In the genomic region with DNA sequence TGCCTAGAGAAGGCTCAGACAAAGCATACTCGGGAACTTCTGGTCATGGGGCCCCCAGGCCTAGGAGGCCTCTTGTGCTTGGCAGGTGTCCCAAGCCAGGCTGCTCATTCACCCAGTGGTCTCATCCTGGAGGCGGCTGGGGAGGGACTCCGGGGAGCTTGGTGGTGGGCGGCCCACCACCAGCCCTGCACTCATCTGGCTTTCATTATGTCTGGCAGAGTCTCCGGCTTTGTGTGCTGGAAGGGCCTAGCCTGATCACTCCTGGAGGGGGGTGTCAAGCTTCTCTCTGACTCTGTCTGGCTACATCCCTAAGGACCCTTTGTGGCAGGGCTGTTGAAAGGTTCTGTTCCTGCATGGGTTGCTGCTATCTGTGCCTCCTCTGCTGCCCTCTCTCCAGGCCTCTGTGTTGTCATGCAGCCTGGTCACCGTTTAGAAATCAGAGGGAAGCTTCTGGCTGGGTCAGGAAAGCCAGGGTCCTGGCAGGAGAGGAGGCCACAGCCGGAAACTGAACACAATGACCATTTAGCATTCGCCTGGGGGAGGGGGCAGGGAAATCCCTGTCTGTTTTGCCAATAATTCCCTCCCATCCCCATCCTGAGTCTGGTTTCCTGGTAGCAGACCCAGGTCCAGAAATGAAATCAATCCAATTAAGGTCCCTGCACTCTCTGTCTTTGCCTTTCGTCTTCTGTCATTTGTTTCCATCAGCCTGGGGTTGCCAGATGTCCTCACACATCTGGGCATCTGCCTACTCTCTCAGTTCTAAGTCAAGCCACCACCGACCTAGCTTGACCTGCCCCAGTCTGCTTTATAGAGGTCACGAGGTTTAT, we compare ENCODE assay signal across 9 mouse cellular contexts. TPM values are rescaled to one million over a fixed set of nuclear protein-coding genes. Genes with fewer than 3 reads are reported as not detected.
A peak's percentile ranks its signal among the peaks of the same experiment; 100 is the strongest.
DNase-seq lines count a peak whose midpoint lies in the region; ATAC-seq and TF ChIP-seq lines count a peak whose summit lies in the region.
"Had no signal": no experiment of that assay in that cellular context is flagged by ENCODE, and none has a peak within 500 bp of the region (broad histone marks: within the 10 kb centered on the region; RNA-seq: fewer than 3 reads in every experiment).

No protein-coding gene starts in this region.

- H3K9ac ChIP-seq in intestine, embryonic 15.5 days: peak overlapping the region; percentile 80
- no peak overlapping the region for H3K9ac ChIP-seq in lung, postnatal 0 days (replicated peaks; ENCODE audit: low read depth)
- no peak overlapping the region for H3K9ac ChIP-seq in stomach, embryonic 15.5 days

- TF ChIP-seq EP300 in lung, postnatal 0 days (IDR thresholded peaks at IDR 0.05): no peak

- H3K27me3 ChIP-seq in megakaryocyte, embryonic 14.5 days (replicated peaks): peaks cover 70% of the 10 kb centered on the region
- no peaks in the 10 kb centered on the region for H3K27me3 ChIP-seq in intestine, embryonic 15.5 days (replicated peaks)
- H3K27me3 ChIP-seq in lung, postnatal 0 days (replicated peaks; ENCODE audit: insufficient read depth, low read length): no peaks in the 10 kb centered on the region
- no peaks in the 10 kb centered on the region for H3K27me3 ChIP-seq in stomach, embryonic 15.5 days (replicated peaks)

- peaks cover 98% of the 10 kb centered on the region for H3K4me1 ChIP-seq in megakaryocyte, embryonic 14.5 days
- peaks cover 73% of the 10 kb centered on the region for H3K4me1 ChIP-seq in intestine, embryonic 15.5 days (replicated peaks)
- H3K4me1 ChIP-seq in lung, postnatal 0 days (ENCODE audit: insufficient read depth, low read depth, low read length): peaks cover 13% of the 10 kb centered on the region; the same call in 1 of the 2 replicates
- peaks cover 69% of the 10 kb centered on the region for H3K4me1 ChIP-seq in stomach, embryonic 15.5 days

- no peaks in the 10 kb centered on the region for H3K9me3 ChIP-seq in megakaryocyte, embryonic 14.5 days
- H3K9me3 ChIP-seq in intestine, embryonic 15.5 days: no peaks in the 10 kb centered on the region
- H3K9me3 ChIP-seq in lung, postnatal 0 days (ENCODE audit: low read length): no peaks in the 10 kb centered on the region
- no peaks in the 10 kb centered on the region for H3K9me3 ChIP-seq in stomach, embryonic 15.5 days

- no peak for TF ChIP-seq CTCF in lung, postnatal 0 days (IDR thresholded peaks at IDR 0.05)

- 40% methylated on average over 11 of the region's 11 CpGs for WGBS in intestine, embryonic 15.5 days
- 37% methylated on average over 11 of the region's 11 CpGs for WGBS in lung, postnatal 0 days
- 41% methylated on average over 11 of the region's 11 CpGs for WGBS in stomach, embryonic 15.5 days

- no peak for ATAC-seq in megakaryocyte, adult 5-6 weeks (ENCODE audit: poor library complexity, severe bottlenecking)
- no peak for ATAC-seq in intestine, embryonic 15.5 days
- peak; percentile 6; the same call in 1 of the 2 replicates for ATAC-seq in lung, postnatal 0 days
- 0 out of 2 replicates have a peak, but pooled peaks have one; percentile 5 for ATAC-seq in stomach, embryonic 15.5 days (ENCODE audit: insufficient read depth, low FRiP score, low read depth)

- H3K36me3 ChIP-seq in megakaryocyte, embryonic 14.5 days (replicated peaks; ENCODE audit: low read length): peaks cover 4% of the 10 kb centered on the region
- H3K36me3 ChIP-seq in intestine, embryonic 15.5 days: no peaks in the 10 kb centered on the region
- H3K36me3 ChIP-seq in lung, postnatal 0 days (ENCODE audit: insufficient read depth, low read length): no peaks in the 10 kb centered on the region
- no peaks in the 10 kb centered on the region for H3K36me3 ChIP-seq in stomach, embryonic 15.5 days

- H3K27ac ChIP-seq in intestine, embryonic 15.5 days: peak overlapping the region; percentile 77
- peak overlapping the region; percentile 69 for H3K27ac ChIP-seq in lung, postnatal 0 days (ENCODE audit: low read length)
- H3K27ac ChIP-seq in stomach, embryonic 15.5 days: peak overlapping the region; percentile 82

- peak overlapping the region; percentile 92 for H3K4me3 ChIP-seq in megakaryocyte, embryonic 14.5 days (replicated peaks)
- H3K4me3 ChIP-seq in intestine, embryonic 15.5 days (replicated peaks): peak overlapping the region; percentile 73
- H3K4me3 ChIP-seq in lung, postnatal 0 days (ENCODE audit: low read depth, low read length): peak overlapping the region; percentile 47; the same call in 1 of the 2 replicates
- peak overlapping the region; percentile 69 for H3K4me3 ChIP-seq in stomach, embryonic 15.5 days (replicated peaks)

- H3K4me2 ChIP-seq in intestine, embryonic 15.5 days (replicated peaks): peak overlapping the region; percentile 84
- peak overlapping the region; percentile 80 for H3K4me2 ChIP-seq in lung, postnatal 0 days (replicated peaks; ENCODE audit: low read depth, low read length)
- peak overlapping the region; percentile 87 for H3K4me2 ChIP-seq in stomach, embryonic 15.5 days

- DNase-seq in heart, adult 11 months: peak; percentile 98
- peak; percentile 63 for DNase-seq in lung, postnatal 0 days (ENCODE audit: low spot score)
- DNase-seq in urinary bladder, postnatal 36 days (ENCODE audit: low spot score in 2 of 2): no peak
- no peak for DNase-seq in layer of hippocampus, postnatal 25 days (ENCODE audit: extremely low spot score in 1 of 2, low spot score in 1 of 2)

RNA-seq across cellular contexts. Expression of a gene that starts 21.7 kb away (rescaled TPM):
- 1.3 and 6.7 TPM in 2 replicates for polyA plus RNA-seq in megakaryocyte, embryonic 14.5 days (2012; ENCODE audit: insufficient read depth, low replicate concordance)
- 1.4 and 2.3 TPM in 2 replicates for total RNA-seq in megakaryocyte, adult 5-6 weeks (2015)
- 1.8 and 2.1 TPM in 2 replicates for total RNA-seq in megakaryocyte, adult 5-6 weeks (2017)
- 27.9 and 28.3 TPM in 2 replicates for polyA plus RNA-seq in intestine, embryonic 15.5 days (2015; fragmentation: Nextera tagmentation; extraction: Ambion mirVana)
- polyA plus RNA-seq in lung, postnatal 0 days (2015; fragmentation: Nextera tagmentation; extraction: Ambion mirVana): 24.4 and 29.1 TPM in 2 replicates
- polyA plus RNA-seq in stomach, embryonic 15.5 days (2015; fragmentation: Nextera tagmentation; extraction: Ambion mirVana): 27.5 and 30.9 TPM in 2 replicates
- total RNA-seq in layer of hippocampus, postnatal 25 days (2021): 100 to 1,000 TPM; 115 to 132 TPM

RNA-seq across cellular contexts. Expression of a gene that starts 28.6 kb away (rescaled TPM):
- not detected in 2 replicates for polyA plus RNA-seq in megakaryocyte, embryonic 14.5 days (2012; ENCODE audit: insufficient read depth, low replicate concordance)
- not detected in 2 replicates for total RNA-seq in megakaryocyte, adult 5-6 weeks (2015)
- not detected in 2 replicates for total RNA-seq in megakaryocyte, adult 5-6 weeks (2017)
- polyA plus RNA-seq in intestine, embryonic 15.5 days (2015; fragmentation: Nextera tagmentation; extraction: Ambion mirVana): 159 and 428 TPM in 2 replicates
- 0.46 TPM in 1 of 2 replicates, not detected in the other for polyA plus RNA-seq in lung, postnatal 0 days (2015; fragmentation: Nextera tagmentation; extraction: Ambion mirVana)
- 412 and 563 TPM in 2 replicates for polyA plus RNA-seq in stomach, embryonic 15.5 days (2015; fragmentation: Nextera tagmentation; extraction: Ambion mirVana)
- not detected for total RNA-seq in layer of hippocampus, postnatal 25 days (2021)
- total RNA-seq: layer of hippocampus, postnatal 14 days had no signal

RNA-seq across cellular contexts. Expression of a gene that starts 28.8 kb away (rescaled TPM):
- polyA plus RNA-seq in megakaryocyte, embryonic 14.5 days (2012; ENCODE audit: insufficient read depth, low replicate concordance): not detected in 2 replicates
- total RNA-seq in megakaryocyte, adult 5-6 weeks (2015): not detected in 2 replicates
- total RNA-seq in megakaryocyte, adult 5-6 weeks (2017): not detected in 2 replicates
- polyA plus RNA-seq in intestine, embryonic 15.5 days (2015; fragmentation: Nextera tagmentation; extraction: Ambion mirVana): 11.8 and 11.9 TPM in 2 replicates
- polyA plus RNA-seq in lung, postnatal 0 days (2015; fragmentation: Nextera tagmentation; extraction: Ambion mirVana): 5.8 and 6.1 TPM in 2 replicates
- polyA plus RNA-seq in stomach, embryonic 15.5 days (2015; fragmentation: Nextera tagmentation; extraction: Ambion mirVana): 8.5 and 8.8 TPM in 2 replicates
- total RNA-seq in layer of hippocampus, postnatal 25 days (2021): 1 to 10 TPM in 1 of 2 experiments, not detected in 1; 2.0 TPM
- total RNA-seq: layer of hippocampus, postnatal 14 days had no signal

RNA-seq across cellular contexts. Expression of a gene that starts 38.0 kb away (rescaled TPM):
- 0.85 TPM in 1 of 2 replicates, not detected in the other for polyA plus RNA-seq in megakaryocyte, embryonic 14.5 days (2012; ENCODE audit: insufficient read depth, low replicate concordance)
- total RNA-seq in megakaryocyte, adult 5-6 weeks (2015): not detected in 2 replicates
- 0.48 TPM in 1 of 2 replicates, not detected in the other for total RNA-seq in megakaryocyte, adult 5-6 weeks (2017)
- polyA plus RNA-seq in intestine, embryonic 15.5 days (2015; fragmentation: Nextera tagmentation; extraction: Ambion mirVana): 3.7 and 4.0 TPM in 2 replicates
- 1.2 and 1.4 TPM in 2 replicates for polyA plus RNA-seq in lung, postnatal 0 days (2015; fragmentation: Nextera tagmentation; extraction: Ambion mirVana)
- 2.7 and 3.2 TPM in 2 replicates for polyA plus RNA-seq in stomach, embryonic 15.5 days (2015; fragmentation: Nextera tagmentation; extraction: Ambion mirVana)
- 1 to 10 TPM; 1.5 to 2.1 TPM for total RNA-seq in layer of hippocampus, postnatal 25 days (2021)

RNA-seq across cellular contexts. Expression of a gene that starts 48.9 kb away (rescaled TPM):
- 4.1 and 10.3 TPM in 2 replicates for polyA plus RNA-seq in megakaryocyte, embryonic 14.5 days (2012; ENCODE audit: insufficient read depth, low replicate concordance)
- total RNA-seq in megakaryocyte, adult 5-6 weeks (2015): 12.2 and 15.2 TPM in 2 replicates
- 10.3 and 13.7 TPM in 2 replicates for total RNA-seq in megakaryocyte, adult 5-6 weeks (2017)
- polyA plus RNA-seq in intestine, embryonic 15.5 days (2015; fragmentation: Nextera tagmentation; extraction: Ambion mirVana): 31.8 and 33.8 TPM in 2 replicates
- 15.8 and 18.9 TPM in 2 replicates for polyA plus RNA-seq in lung, postnatal 0 days (2015; fragmentation: Nextera tagmentation; extraction: Ambion mirVana)
- 33.6 and 41.8 TPM in 2 replicates for polyA plus RNA-seq in stomach, embryonic 15.5 days (2015; fragmentation: Nextera tagmentation; extraction: Ambion mirVana)
- 10 to 100 TPM; 18.9 to 19.5 TPM for total RNA-seq in layer of hippocampus, postnatal 25 days (2021)

Comparison
In these comparisons a context has a peak if more than half of its experiments do, and no peak if none do; other contexts are left out.
1. ATAC-seq: peak in lung, postnatal 0 days (single experiment) and stomach, embryonic 15.5 days (single experiment); none in megakaryocyte, adult 5-6 weeks (single experiment) and intestine, embryonic 15.5 days (single experiment).
2. DNase-seq: peak in heart, adult 11 months (single experiment) and lung, postnatal 0 days (single experiment); none in urinary bladder, postnatal 36 days (0 of 2) and layer of hippocampus, postnatal 25 days (0 of 2).
3. RNA of a gene that starts 28.6 kb away (polyA plus RNA-seq): 412 to 563 TPM in stomach, embryonic 15.5 days and 159 to 428 TPM in intestine, embryonic 15.5 days; 0.46 TPM in lung, postnatal 0 days and not detected in megakaryocyte, embryonic 14.5 days; every median in the first group is over 100 times any median in the second.
4. Peak in every context shown above with its lines, with median percentiles within 50 percentile points of each other: H3K4me3 ChIP-seq, H3K27ac ChIP-seq and H3K4me2 ChIP-seq.